Mouse (Mus musculus): ENCODE measurements around the gene Lifr.
A peak's percentile ranks its signal among the peaks of the same experiment; 100 is the strongest.

Lifr gene

DNA sequence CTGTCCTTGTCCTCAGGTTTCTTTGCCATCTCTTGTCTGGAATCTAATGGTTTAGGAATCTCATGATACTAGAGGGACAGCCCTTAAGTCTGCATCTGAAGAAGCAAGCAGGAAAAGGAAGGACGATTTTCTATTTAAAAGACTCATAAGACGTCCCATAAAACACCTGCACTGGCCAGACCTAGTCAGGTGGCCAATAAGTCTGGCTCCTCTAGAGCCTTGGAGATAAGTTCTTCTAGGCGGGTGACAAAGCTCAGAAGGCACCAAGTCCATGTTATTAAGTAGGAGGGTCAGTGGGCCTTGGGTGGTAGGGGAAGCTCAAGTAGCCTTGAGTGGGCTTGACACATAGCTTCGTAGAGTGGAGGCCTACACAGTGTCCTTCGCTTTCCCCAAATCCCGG, 67.2 kb downstream of the Lifr start:
- DNase-seq (ENCODE audit: low spot score): no peak

DNA sequence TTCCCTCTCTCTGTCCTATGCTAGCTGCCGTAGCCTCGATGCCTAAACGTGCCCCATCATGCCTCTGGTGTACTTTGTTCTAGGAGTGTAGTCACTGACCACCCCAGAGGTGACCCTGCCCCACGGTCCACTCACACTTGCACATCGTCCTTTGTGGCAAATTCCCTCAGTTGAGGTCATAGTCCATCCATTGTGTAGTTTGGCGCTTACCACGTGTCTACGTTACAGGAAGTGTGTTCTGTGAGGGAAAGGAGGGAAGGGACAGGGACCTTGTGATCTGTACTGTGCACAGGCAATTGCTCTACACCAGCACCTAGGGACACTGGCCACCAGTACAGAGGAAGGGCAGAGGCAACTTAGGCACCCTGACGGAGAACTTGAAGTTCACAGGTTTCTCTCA, 69.5 kb downstream of the Lifr start:
- DNase-seq (ENCODE audit: low spot score): no peak

- DNase-seq (ENCODE audit: low spot score): no peak
These were observed 69.9 kb downstream of the Lifr start for GRCm38 (mm10) chr15:7160321-7160720.

DNA sequence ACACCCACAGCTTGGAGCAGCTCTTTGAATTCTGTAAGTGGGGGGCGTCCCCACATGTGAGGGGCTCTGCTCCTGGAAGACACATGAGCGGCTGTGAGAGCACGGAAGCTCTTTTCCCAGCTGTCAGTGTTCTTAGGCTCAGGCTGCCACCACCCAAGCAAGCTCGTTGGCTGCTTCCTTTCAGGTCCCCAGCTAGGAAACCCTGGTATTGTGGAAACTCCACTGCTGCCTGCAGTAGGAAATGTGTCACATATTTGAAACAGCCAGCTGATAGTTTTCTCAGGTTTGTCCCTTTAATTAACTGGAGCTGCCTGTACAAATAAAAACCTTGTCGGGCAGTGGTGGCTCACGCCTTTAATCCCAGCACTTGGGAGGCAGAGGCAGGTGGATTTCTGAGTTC, 73.4 kb downstream of the Lifr start:
- no peak for DNase-seq (ENCODE audit: low spot score)

DNA sequence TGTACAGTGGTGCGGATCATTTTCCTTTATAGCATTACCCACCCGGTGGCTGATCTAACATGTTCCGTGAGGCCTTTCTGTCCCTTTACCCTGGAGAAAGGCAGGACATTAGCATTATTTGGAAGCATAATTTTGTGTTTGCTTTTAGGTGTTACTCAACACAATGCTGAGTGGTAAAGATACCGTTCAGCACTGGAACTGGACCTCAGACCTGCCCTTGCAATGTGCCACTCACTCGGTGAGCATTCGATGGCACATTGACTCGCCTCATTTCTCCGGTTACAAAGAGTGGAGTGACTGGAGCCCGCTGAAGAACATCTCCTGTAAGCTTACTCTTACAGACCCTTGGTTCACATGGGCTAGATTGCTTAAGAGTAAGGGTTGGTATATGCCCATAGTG, 76.3 kb downstream of the Lifr start:
- DNase-seq (ENCODE audit: low spot score): no peak

DNA sequence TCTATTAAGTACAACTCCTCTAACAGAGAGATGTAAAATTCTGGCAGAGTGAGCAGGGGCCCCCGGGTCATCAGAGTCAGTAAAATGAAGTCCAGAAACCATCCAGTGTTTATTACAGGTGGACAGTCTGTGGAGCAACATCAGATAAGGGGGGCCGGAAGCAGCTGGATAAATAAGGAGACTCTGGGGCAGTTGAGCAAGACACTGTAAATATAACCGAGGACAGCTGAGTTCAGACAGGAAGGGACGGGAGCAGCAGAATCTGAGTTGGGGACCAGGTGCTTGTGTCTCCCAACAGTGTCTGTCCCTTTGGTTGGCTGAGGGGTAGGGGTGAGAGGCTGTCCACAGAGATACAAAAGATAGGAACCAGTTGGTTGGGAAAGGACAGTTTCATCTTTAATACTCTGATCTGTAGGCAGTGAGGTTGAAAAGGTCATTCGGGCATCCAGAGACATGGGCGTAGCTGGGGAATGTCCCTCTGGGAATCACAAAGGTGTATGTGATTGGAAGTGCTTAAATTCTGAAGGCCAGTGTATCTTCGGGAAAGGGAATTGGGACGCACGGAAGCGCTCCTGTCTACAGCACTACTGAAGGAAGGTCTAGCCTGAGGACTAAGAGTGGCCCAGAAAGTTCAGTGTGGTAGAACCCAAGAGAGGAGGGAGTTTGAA, 77.0 kb downstream of the Lifr start:
- no peak for DNase-seq (ENCODE audit: low spot score)

- DNase-seq (ENCODE audit: low spot score): peak; percentile 82
These were observed 77.6 kb downstream of the Lifr start for GRCm38 (mm10) chr15:7167906-7168532.

GRCm38 (mm10) chr15:7172875-7173274, 82.5 kb downstream of the Lifr start:
- DNase-seq (ENCODE audit: low spot score): no peak

DNA sequence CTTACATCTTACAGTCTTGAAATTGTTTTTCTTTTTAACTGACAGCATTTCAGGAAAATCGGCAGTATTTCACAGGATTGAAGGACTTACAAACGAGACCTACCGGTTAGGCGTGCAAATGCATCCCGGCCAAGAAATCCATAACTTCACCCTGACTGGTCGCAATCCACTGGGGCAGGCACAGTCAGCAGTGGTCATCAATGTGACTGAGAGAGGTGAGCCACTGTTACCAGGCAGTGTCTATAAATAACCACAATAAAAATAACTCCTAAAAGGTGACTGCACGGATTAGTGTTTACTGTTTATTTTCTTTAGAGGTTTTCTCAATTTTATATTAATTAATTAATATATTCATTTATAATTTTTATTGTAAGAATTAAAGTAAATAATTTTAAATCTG, 82.9 kb downstream of the Lifr start:
- DNase-seq (ENCODE audit: low spot score): no peak

GRCm38 (mm10) chr15:7173776-7174175, 83.4 kb downstream of the Lifr start:
- no peak for DNase-seq (ENCODE audit: low spot score)

DNA sequence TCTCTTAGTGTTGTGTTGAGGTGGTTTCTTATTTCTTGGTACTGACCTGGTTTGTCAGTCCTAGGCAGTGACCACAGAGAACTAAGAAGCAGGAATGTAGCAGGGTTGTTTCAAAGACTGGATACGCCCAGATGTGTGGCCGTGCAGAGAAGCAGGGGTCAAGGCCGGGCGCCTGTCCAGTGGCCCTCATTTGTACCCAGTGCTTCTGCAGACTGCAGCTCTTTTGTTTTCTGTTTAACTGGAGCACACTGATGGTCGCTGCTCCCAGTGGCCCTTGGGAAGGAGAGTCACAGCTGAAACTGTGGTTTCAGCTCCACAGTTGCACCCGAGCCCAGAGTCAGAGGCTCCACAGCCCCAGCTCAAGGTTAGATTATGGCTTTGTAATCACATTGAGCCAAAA, 90.2 kb downstream of the Lifr start:
- DNase-seq (ENCODE audit: low spot score): no peak

DNA sequence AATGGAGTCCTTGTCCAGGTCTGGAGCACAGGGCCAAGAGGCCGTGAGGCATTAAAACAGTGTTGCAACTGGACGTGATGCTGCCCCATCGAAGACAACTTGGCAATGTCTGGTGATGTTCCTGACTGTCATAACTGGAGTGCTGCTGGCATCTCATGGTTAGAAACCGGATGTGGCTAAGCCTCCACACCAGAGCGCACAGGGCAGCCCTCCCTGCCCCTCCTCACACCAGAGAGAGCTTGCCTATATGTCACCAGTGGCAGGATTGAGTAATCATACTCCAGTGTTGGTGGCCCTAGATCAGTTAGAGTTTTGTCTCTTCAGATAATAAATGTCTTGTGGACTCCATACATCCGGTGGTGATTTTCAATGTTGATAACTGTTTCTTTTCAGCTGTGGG, 97.3 kb downstream of the Lifr start:
- no peak for DNase-seq (ENCODE audit: low spot score)

- DNase-seq (ENCODE audit: low spot score): no peak
These were observed 99.5 kb downstream of the Lifr start for GRCm38 (mm10) chr15:7189678-7190454.

GRCm38 (mm10) chr15:7191074-7191473, 100.7 kb downstream of the Lifr start:
- DNase-seq (ENCODE audit: low spot score): no peak

DNA sequence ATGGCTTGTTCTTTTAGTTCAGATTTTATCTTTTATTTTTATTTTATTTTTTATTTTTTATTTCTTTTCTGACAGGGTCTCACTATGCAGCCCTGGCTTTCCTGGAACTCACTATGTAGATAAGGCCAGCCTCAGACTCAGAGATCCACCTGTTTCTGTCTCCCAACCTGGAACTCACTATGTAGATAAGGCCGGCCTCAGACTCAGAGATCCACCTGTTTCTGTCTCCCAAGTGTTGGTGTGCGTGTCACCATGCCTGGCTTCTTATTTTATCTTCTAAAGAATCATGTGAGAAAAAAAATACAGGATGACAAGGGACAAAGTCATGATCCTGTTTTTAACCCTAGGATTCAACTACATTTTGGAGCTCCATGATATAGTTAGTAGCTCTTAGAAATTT, 102.2 kb downstream of the Lifr start:
- no peak for DNase-seq (ENCODE audit: low spot score)

DNA sequence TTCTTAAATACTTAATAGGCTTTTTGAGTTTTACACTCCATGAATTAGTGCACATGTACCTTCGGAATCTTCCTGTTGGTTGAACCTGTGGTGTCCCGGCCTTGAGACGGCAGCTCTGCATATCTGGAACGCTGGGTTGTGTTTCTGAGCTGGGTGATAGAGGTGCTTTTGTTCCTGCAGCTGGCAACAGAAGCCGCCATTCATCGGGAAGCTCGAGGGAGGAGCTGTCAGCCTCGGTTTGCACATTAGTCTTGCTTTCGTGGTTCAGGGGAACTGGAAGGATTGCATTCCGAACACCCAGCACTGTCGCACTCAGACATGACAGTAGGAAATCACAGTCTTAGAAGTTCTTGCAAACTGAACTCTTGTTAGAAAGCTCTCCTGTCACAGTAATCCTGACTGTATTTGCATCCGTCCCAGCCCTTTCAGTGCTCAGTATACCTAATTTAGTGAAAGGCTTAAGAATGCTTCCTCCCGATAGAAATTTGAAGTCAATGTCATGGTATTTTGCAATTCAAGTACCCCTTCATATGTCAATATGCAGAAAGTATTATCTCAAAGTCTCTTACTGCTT, 103.8 kb downstream of the Lifr start:
- DNase-seq (ENCODE audit: low spot score): peak; percentile 84

- peak; percentile 67 for DNase-seq (ENCODE audit: low spot score)
These were observed 104.4 kb downstream of the Lifr start for GRCm38 (mm10) chr15:7194748-7195221.

DNA sequence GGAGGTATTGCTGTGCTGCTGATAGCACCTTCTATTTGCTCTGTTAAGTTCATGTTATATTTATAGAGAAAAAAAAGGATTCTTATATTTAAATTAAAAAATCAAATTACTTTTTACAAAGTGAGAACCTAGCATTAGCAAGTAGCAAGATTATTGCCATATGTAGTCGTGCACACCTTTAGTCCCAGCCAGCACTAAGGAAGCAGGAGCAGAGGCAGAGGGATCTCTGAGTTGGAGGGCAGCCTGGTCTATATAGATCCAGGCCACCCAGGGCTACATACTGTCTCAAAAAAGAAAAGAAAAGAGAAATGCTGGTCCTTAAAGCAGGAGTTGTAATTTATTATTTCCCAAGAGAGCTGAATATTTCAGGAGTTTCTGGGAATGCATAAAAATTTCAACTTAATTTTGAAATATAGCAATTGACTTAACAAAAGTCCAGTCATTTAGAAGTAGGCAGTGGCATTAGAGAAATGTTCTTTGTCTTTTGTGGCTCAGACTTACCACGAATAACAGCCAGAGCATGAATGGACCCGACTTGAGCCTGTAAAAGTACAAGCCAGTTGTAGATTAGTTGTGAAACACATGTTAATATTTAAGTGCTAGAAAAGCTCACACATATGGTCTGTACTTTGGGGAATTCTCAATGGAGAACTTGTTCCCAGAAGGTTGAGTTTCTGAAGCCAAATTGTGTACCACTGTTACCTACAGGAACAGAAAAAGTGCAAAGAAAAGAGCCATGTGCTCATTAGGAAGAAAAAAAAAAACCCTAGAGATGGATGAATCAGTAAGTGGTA, 107.4 kb downstream of the Lifr start:
- no peak for DNase-seq (ENCODE audit: low spot score)

- DNase-seq (ENCODE audit: low spot score): peak; percentile 63
These were observed 108.4 kb downstream of the Lifr start for GRCm38 (mm10) chr15:7198816-7199215.

- DNase-seq (ENCODE audit: low spot score): no peak
These were observed 109.9 kb downstream of the Lifr start for GRCm38 (mm10) chr15:7200286-7200685.

GRCm38 (mm10) chr15:7201421-7202380, 111.3 kb downstream of the Lifr start:
- no peak for DNase-seq (ENCODE audit: low spot score)

All from embryo, embryonic 10 days (tissue).